Mouse (Mus musculus): ENCODE results near the gene Trappc1. TPM values are rescaled to one million over a fixed set of nuclear protein-coding genes. Genes with fewer than 3 reads are reported as not detected.

Trappc1 gene
- polyA plus RNA-seq, 1 experiment: 96.0 TPM

DNA sequence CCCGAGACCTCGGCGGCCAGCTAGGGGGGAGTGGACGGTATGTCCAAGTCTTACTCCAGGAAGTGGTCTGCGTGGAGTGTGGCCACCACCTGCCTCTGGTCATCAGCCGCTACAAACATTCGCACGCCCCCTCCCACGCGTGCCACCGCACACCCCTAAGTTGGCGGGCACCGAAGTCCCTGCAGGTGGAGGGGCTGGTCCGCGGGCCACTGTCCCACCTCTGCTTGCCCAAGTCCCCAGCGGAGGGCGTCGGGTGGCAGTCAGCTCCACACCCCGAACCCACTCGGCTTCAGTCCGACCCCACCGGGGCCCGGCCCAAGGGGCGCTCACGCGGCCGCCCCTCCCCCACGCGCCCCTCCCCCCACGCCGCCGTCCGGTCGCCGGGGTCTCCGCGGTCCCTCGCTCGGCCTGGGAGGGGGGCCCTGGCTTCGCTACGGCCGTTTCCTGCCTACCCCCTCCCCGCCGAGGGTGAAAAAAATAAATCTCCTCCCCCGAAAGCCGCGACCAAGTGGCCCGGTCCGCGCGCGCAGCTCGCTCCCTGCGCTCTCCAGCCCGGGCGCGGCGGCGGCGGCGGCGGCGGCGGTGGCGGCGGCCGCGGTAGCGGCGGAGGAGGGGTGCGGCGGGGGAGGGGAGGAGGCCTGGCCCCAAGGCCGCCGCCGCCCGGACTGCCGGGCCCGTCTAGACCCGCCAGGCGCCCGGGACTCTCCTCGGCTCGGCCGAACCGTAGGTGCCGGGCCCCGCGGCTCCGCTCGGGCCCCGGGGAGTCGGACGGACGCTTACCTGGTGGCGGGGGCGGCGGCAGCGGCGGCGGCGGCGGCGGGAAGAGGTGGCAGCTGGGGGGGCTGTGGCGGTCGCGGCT lies 44.8 kb downstream of the Trappc1 start:
- H3K9me3 ChIP-seq (replicated peaks; ENCODE audit: control insufficient read depth, insufficient read depth, low read length, poor library complexity, severe bottlenecking): no peaks in the 10 kb centered on the region
- TF ChIP-seq EP300 (IDR thresholded peaks at IDR 0.05; ENCODE audit: insufficient read depth, low read depth, low read length) (no peak), CTCF (IDR thresholded peaks at IDR 0.05; ENCODE audit: low read depth, low read length) (no peak), POLR2A (IDR thresholded peaks at IDR 0.05; ENCODE audit: insufficient read depth, low read length) (no peak)
- peaks cover 14% of the 10 kb centered on the region for H3K27me3 ChIP-seq (ENCODE audit: control insufficient read depth, insufficient read depth, low read length, poor library complexity, severe bottlenecking)
- no peak overlapping the region for H3K27ac ChIP-seq (ENCODE audit: insufficient read depth, low read length)
- H3K9ac ChIP-seq (ENCODE audit: low read depth, poor library complexity, severe bottlenecking): peak overlapping the region; percentile 96
- H3K4me3 ChIP-seq (ENCODE audit: low read depth, low read length): peak overlapping the region; percentile 81
- no peaks in the 10 kb centered on the region for H3K36me3 ChIP-seq (ENCODE audit: control insufficient read depth, insufficient read depth, low read length, poor library complexity, severe bottlenecking)
- H3K4me1 ChIP-seq (ENCODE audit: control insufficient read depth, insufficient read depth, low read length): peaks cover 4% of the 10 kb centered on the region

DNA sequence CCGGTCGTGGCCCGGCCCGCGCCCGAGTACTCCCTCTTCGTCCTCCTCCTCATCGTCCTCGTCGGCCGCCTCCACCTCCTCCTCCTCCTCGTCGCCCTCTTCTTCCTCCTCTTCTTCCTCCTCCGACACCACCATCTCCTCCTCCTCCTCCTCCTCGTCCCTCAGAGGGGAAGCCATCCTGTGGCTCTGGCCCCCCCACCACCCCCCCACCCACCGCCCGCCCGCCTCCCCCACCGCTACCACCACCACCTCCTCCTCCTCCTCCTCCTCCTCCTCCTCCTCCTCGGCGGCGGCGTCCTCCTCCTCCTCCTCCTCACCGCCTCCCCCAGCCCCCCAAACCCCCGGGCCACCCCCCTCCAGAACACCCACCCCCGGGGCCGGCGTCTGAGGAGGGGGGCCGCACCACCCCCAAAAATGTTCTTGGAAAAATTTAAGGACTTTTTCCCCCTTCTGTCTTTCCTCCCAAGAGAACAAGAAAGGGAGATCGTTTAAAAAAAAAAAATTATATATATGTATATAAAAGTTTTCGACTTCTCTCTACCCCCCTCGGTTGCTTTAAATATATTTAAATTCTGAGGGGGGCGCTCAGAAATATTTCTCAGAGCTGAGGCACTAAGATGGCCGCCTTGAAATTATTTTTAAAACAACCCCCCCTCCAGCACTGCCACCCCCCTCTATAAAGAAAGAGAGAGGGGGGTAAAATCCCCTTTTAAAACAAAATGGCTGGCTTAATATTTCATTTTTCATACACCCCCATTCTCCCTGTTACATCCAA lies 45.6 kb downstream of the Trappc1 start, which contains the start of gene Chd3:
Gene Chd3 (minus strand): TSS at position 192 of the 775 bp plus-strand sequence.
- peak within 1 kb of the TSS; percentile 96 for H3K9ac ChIP-seq (ENCODE audit: low read depth, poor library complexity, severe bottlenecking)
- H3K9me3 ChIP-seq (replicated peaks; ENCODE audit: control insufficient read depth, insufficient read depth, low read length, poor library complexity, severe bottlenecking): no peaks in the 10 kb centered on the region
- H3K4me3 ChIP-seq (ENCODE audit: low read depth, low read length): peak within 1 kb of the TSS; percentile 81
- peaks cover 4% of the 10 kb centered on the region for H3K4me1 ChIP-seq (ENCODE audit: control insufficient read depth, insufficient read depth, low read length)
- H3K27ac ChIP-seq (ENCODE audit: insufficient read depth, low read length): no peak within 1 kb of the TSS
- peaks cover 14% of the 10 kb centered on the region for H3K27me3 ChIP-seq (ENCODE audit: control insufficient read depth, insufficient read depth, low read length, poor library complexity, severe bottlenecking)
- TF ChIP-seq CTCF (IDR thresholded peaks at IDR 0.05; ENCODE audit: low read depth, low read length) (no peak), EP300 (IDR thresholded peaks at IDR 0.05; ENCODE audit: insufficient read depth, low read depth, low read length) (no peak), POLR2A (IDR thresholded peaks at IDR 0.05; ENCODE audit: insufficient read depth, low read length) (no peak)
- no peaks in the 10 kb centered on the region for H3K36me3 ChIP-seq (ENCODE audit: control insufficient read depth, insufficient read depth, low read length, poor library complexity, severe bottlenecking)

DNA sequence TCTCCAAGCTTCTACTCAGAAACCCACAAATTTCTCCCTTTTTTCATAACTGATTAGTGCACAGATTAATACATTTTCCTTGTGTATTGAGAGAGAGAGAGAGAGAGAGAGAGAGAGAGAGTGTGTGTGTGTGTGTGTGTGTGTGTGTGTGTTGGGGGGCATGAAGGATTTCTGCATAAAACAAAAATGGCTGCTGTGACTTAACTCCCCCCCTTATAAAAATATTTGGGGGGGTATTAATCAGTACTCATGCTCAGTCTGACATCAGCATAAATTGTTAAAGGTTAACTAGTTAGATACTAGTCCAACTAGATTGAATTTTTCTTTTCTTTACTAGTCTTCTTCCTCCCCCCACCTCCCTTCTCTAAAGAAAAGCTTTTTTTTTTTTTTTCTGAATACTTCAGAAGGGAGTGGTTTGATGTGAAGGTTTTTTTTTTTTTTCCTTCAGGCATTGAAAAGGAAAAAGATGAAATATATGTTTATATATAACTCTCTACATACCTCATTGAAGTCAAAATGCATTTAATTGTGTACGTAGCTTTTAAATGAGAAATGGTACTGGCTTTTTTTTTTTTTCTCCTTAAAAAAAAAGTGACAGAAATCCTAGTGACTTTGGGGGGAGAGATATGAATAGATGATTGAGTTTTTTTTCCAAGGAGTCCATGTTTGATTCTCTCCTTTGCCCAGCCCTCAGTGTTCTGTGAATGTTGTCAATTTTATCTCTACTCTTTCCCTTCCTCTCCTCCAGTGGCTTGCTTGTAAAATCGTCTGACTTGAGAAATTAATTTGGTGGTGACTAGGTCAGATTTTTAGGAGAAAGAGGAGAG lies 46.4 kb downstream of the Trappc1 start:
- Histone ChIP-seq H3K4me1 (ENCODE audit: control insufficient read depth, insufficient read depth, low read length) (no peaks in the 10 kb centered on the region), H3K36me3 (ENCODE audit: control insufficient read depth, insufficient read depth, low read length, poor library complexity, severe bottlenecking) (no peaks in the 10 kb centered on the region), H3K9me3 (replicated peaks; ENCODE audit: control insufficient read depth, insufficient read depth, low read length, poor library complexity, severe bottlenecking) (no peaks in the 10 kb centered on the region), H3K4me3 (ENCODE audit: low read depth, low read length) (no peak overlapping the region), H3K27ac (ENCODE audit: insufficient read depth, low read length) (peak overlapping the region; percentile 15; the same call in 1 of the 2 replicates), H3K9ac (ENCODE audit: low read depth, poor library complexity, severe bottlenecking) (no peak overlapping the region), H3K27me3 (ENCODE audit: control insufficient read depth, insufficient read depth, low read length, poor library complexity, severe bottlenecking) (peaks cover 14% of the 10 kb centered on the region)
- no peak for TF ChIP-seq POLR2A (IDR thresholded peaks at IDR 0.05; ENCODE audit: insufficient read depth, low read length)
- TF ChIP-seq CTCF (IDR thresholded peaks at IDR 0.05; ENCODE audit: low read depth, low read length): no peak
- no peak for TF ChIP-seq EP300 (IDR thresholded peaks at IDR 0.05; ENCODE audit: insufficient read depth, low read depth, low read length)

DNA sequence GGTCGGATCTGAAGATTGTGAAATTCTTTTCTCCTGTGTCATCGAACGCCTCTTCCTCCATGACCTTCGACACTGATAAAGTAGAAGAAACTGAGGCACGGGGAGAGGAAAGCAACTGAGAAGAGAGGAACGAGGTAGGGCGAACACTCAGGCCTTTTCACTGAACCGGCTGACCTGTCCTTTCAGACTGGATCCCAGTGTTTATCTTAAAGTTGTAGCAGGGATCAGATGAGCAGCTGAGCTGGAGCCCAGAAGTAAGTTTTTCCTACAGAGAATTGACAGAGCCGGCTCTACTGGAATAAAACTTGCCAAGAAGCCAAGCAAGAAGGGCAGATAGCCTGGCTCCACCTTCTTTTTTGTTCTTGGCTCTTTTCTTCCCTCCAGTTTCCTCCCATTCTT lies 47.0 kb downstream of the Trappc1 start:
- Histone ChIP-seq H3K4me1 (ENCODE audit: control insufficient read depth, insufficient read depth, low read length) (no peaks in the 10 kb centered on the region), H3K9ac (ENCODE audit: low read depth, poor library complexity, severe bottlenecking) (no peak overlapping the region)

DNA sequence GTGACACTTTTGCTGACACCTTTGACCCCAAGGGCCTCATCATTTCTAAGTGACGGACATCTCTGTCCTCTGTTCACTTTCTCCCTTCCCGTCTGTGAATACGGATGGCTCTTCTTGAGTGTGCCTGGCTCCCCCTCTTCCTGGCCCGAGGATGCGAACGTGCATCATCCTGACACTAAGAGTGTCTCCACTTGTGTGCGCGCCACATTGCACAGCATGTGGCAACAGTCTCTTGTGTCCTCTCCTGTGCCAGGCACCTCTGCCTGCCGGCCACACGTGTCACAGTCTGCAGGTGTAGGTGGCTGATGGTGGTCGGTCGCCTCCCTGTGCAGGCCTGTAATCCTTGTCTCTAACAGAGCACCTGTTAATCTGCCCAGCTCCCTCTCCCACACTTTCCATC lies 47.8 kb downstream of the Trappc1 start:
- no peak overlapping the region for H3K27ac ChIP-seq (ENCODE audit: insufficient read depth, low read length)
- TF ChIP-seq POLR2A (IDR thresholded peaks at IDR 0.05; ENCODE audit: insufficient read depth, low read length) (no peak), CTCF (IDR thresholded peaks at IDR 0.05; ENCODE audit: low read depth, low read length) (no peak), EP300 (IDR thresholded peaks at IDR 0.05; ENCODE audit: insufficient read depth, low read depth, low read length) (no peak)
- H3K4me3 ChIP-seq (ENCODE audit: low read depth, low read length): no peak overlapping the region
- no peaks in the 10 kb centered on the region for H3K4me1 ChIP-seq (ENCODE audit: control insufficient read depth, insufficient read depth, low read length)
- peaks cover 14% of the 10 kb centered on the region for H3K27me3 ChIP-seq (ENCODE audit: control insufficient read depth, insufficient read depth, low read length, poor library complexity, severe bottlenecking)
- H3K9me3 ChIP-seq (replicated peaks; ENCODE audit: control insufficient read depth, insufficient read depth, low read length, poor library complexity, severe bottlenecking): no peaks in the 10 kb centered on the region
- no peak overlapping the region for H3K9ac ChIP-seq (ENCODE audit: low read depth, poor library complexity, severe bottlenecking)
- no peaks in the 10 kb centered on the region for H3K36me3 ChIP-seq (ENCODE audit: control insufficient read depth, insufficient read depth, low read length, poor library complexity, severe bottlenecking)

More for the DNA sequence above, 47.0 kb downstream of the Trappc1 start:
- TF ChIP-seq POLR2A (IDR thresholded peaks at IDR 0.05; ENCODE audit: insufficient read depth, low read length) (no peak), EP300 (IDR thresholded peaks at IDR 0.05; ENCODE audit: insufficient read depth, low read depth, low read length) (no peak), CTCF (IDR thresholded peaks at IDR 0.05; ENCODE audit: low read depth, low read length) (no peak)
- Histone ChIP-seq H3K27ac (ENCODE audit: insufficient read depth, low read length) (peak overlapping the region; percentile 15; the same call in 1 of the 2 replicates), H3K36me3 (ENCODE audit: control insufficient read depth, insufficient read depth, low read length, poor library complexity, severe bottlenecking) (no peaks in the 10 kb centered on the region), H3K9me3 (replicated peaks; ENCODE audit: control insufficient read depth, insufficient read depth, low read length, poor library complexity, severe bottlenecking) (no peaks in the 10 kb centered on the region), H3K4me3 (ENCODE audit: low read depth, low read length) (no peak overlapping the region), H3K27me3 (ENCODE audit: control insufficient read depth, insufficient read depth, low read length, poor library complexity, severe bottlenecking) (peaks cover 14% of the 10 kb centered on the region)
